Mouse (Mus musculus) midbrain, embryonic 10.5 days (tissue): ENCODE data around the gene Nfia. TPM values are rescaled to one million over a fixed set of nuclear protein-coding genes. Genes with fewer than 3 reads are reported as not detected.

Experiments
- DNase-seq: peaks from one replicate; pipeline ENCODE4 v3.0.0-alpha.2; 2017; ENCODE audit warnings: low spot score
- H3K27ac ChIP-seq: fragments of 300-500 bp; sonication (generic); replicated peaks from 2 replicates; pipeline ENCODE4 v1.5.1; 2016; ENCODE audit warnings: mild to moderate bottlenecking
- H3K27me3 ChIP-seq: fragments of 300-500 bp; sonication (generic); 2 replicates; pipeline ENCODE4 v1.6.1; 2016; ENCODE audit warnings: low read depth, mild to moderate bottlenecking; ENCODE audit not compliant: poor library complexity, severe bottlenecking
- H3K36me3 ChIP-seq: fragments of 300-500 bp; sonication (generic); 2 replicates; pipeline ENCODE4 v1.6.1; 2016; ENCODE audit warnings: mild to moderate bottlenecking, moderate library complexity
- H3K4me1 ChIP-seq: fragments of 300-500 bp; sonication (generic); 2 replicates; pipeline ENCODE4 v1.6.1; 2016
- H3K4me3 ChIP-seq: fragments of 300-500 bp; sonication (generic); 2 replicates; pipeline ENCODE4 v1.5.1; 2016; ENCODE audit warnings: mild to moderate bottlenecking, moderate library complexity
- H3K9me3 ChIP-seq: fragments of 300-500 bp; sonication (generic); replicated peaks from 2 replicates; pipeline ENCODE4 v1.6.1; 2016; ENCODE audit warnings: mild to moderate bottlenecking
- WGBS: fragments of 180-500 bp; shearing (Covaris S2); methylation state at CpG from one replicate; pipeline ENCODE4 v1.1.7; 2016; 5-methylcytosine and 5-hydroxymethylcytosine counted together
- polyA plus RNA-seq: library from polyadenylated mRNA; unstranded; fragments of >200 nt; fragmentation: Nextera tagmentation; extraction: Ambion mirVana; gene quantifications from 2 replicates; pipeline ENCODE4 v1.2.1, GENCODE M21; 2016

Nfia gene
- polyA plus RNA-seq, 1 experiment from 2014 or later = 5.9 TPM

GRCm38 (mm10) chr4:98099433-98099832, 326.9 kb downstream of the Nfia start:
- 63% methylated on average over 5 of the region's 5 CpGs for WGBS
- Histone ChIP-seq H3K27ac (0 out of 2 replicates have a peak overlapping the region, but pooled peaks have one; percentile 7), H3K4me3 (no peak overlapping the region), H3K9me3 (no peaks in the 10 kb centered on the region), H3K27me3 (peaks cover 46% of the 10 kb centered on the region), H3K36me3 (no peaks in the 10 kb centered on the region), H3K4me1 (peaks cover 61% of the 10 kb centered on the region)
- DNase-seq = no peak

GRCm38 (mm10) chr4:98101153-98102096, 328.9 kb downstream of the Nfia start:
- H3K9me3 ChIP-seq = no peaks in the 10 kb centered on the region
- H3K4me3 ChIP-seq = no peak overlapping the region
- H3K27ac ChIP-seq = peak overlapping the region; percentile 67
- H3K36me3 ChIP-seq = no peaks in the 10 kb centered on the region
- no peak for DNase-seq
- peaks cover 72% of the 10 kb centered on the region for H3K4me1 ChIP-seq
- H3K27me3 ChIP-seq = peaks cover 63% of the 10 kb centered on the region
- 53% methylated on average over 10 of the region's 10 CpGs for WGBS

GRCm38 (mm10) chr4:98102625-98103336, 330.2 kb downstream of the Nfia start:
- 52% methylated on average over 24 of the region's 24 CpGs for WGBS
- Histone ChIP-seq H3K4me1 (peaks cover 86% of the 10 kb centered on the region), H3K9me3 (no peaks in the 10 kb centered on the region), H3K36me3 (no peaks in the 10 kb centered on the region), H3K27me3 (peaks cover 69% of the 10 kb centered on the region), H3K27ac (peak overlapping the region; percentile 65), H3K4me3 (no peak overlapping the region)
- DNase-seq = peak; percentile 32

- Histone ChIP-seq H3K36me3 (no peaks in the 10 kb centered on the region), H3K4me1 (peaks cover 91% of the 10 kb centered on the region), H3K27ac (peak overlapping the region; percentile 65), H3K9me3 (no peaks in the 10 kb centered on the region), H3K4me3 (no peak overlapping the region), H3K27me3 (peaks cover 69% of the 10 kb centered on the region)
- no peak for DNase-seq
- WGBS = 33% methylated on average over 2 of the region's 2 CpGs
These were observed 330.8 kb downstream of the Nfia start for GRCm38 (mm10) chr4:98103337-98103666.

GRCm38 (mm10) chr4:98104161-98104560, 331.6 kb downstream of the Nfia start:
- Histone ChIP-seq H3K4me1 (peaks cover 91% of the 10 kb centered on the region), H3K9me3 (no peaks in the 10 kb centered on the region), H3K4me3 (no peak overlapping the region), H3K36me3 (no peaks in the 10 kb centered on the region), H3K27me3 (peaks cover 69% of the 10 kb centered on the region), H3K27ac (peak overlapping the region; percentile 65)
- no peak for DNase-seq
- WGBS = 87% methylated on average over 8 of the region's 8 CpGs

- peaks cover 73% of the 10 kb centered on the region for H3K27me3 ChIP-seq
- DNase-seq = no peak
- peaks cover 91% of the 10 kb centered on the region for H3K4me1 ChIP-seq
- no peak overlapping the region for H3K4me3 ChIP-seq
- 79% methylated on average over 9 of the region's 9 CpGs for WGBS
- no peaks in the 10 kb centered on the region for H3K9me3 ChIP-seq
- H3K36me3 ChIP-seq = no peaks in the 10 kb centered on the region
- H3K27ac ChIP-seq = peak overlapping the region; percentile 65; the same call in 1 of the 2 replicates
These were observed 332.6 kb downstream of the Nfia start for GRCm38 (mm10) chr4:98104911-98105702.

- no peak for DNase-seq
- H3K4me1 ChIP-seq = peaks cover 90% of the 10 kb centered on the region
- H3K27me3 ChIP-seq = peaks cover 76% of the 10 kb centered on the region
- H3K36me3 ChIP-seq = no peaks in the 10 kb centered on the region
- H3K9me3 ChIP-seq = no peaks in the 10 kb centered on the region
- no peak overlapping the region for H3K4me3 ChIP-seq
- 68% methylated on average over 6 of the region's 6 CpGs for WGBS
- H3K27ac ChIP-seq = peak overlapping the region; percentile 87; the same call in 1 of the 2 replicates
These were observed 333.4 kb downstream of the Nfia start for GRCm38 (mm10) chr4:98105971-98106370.

GRCm38 (mm10) chr4:98106445-98107092, 334.0 kb downstream of the Nfia start:
- peaks cover 76% of the 10 kb centered on the region for H3K27me3 ChIP-seq
- H3K4me3 ChIP-seq = no peak overlapping the region
- WGBS = 39% methylated on average over 14 of the region's 14 CpGs
- H3K36me3 ChIP-seq = no peaks in the 10 kb centered on the region
- peak; percentile 31 for DNase-seq
- no peaks in the 10 kb centered on the region for H3K9me3 ChIP-seq
- peak overlapping the region; percentile 87 for H3K27ac ChIP-seq
- peaks cover 84% of the 10 kb centered on the region for H3K4me1 ChIP-seq

GRCm38 (mm10) chr4:98107093-98107453, 334.5 kb downstream of the Nfia start:
- Histone ChIP-seq H3K4me1 (peaks cover 80% of the 10 kb centered on the region), H3K27me3 (peaks cover 72% of the 10 kb centered on the region), H3K27ac (peak overlapping the region; percentile 87), H3K9me3 (no peaks in the 10 kb centered on the region), H3K36me3 (no peaks in the 10 kb centered on the region), H3K4me3 (no peak overlapping the region)
- WGBS = 27% methylated on average over 4 of the region's 4 CpGs
- DNase-seq = no peak

- DNase-seq = peak; percentile 34
- Histone ChIP-seq H3K27me3 (peaks cover 64% of the 10 kb centered on the region), H3K4me3 (peak overlapping the region; percentile 36), H3K36me3 (no peaks in the 10 kb centered on the region), H3K4me1 (peaks cover 72% of the 10 kb centered on the region), H3K27ac (peak overlapping the region; percentile 87), H3K9me3 (no peaks in the 10 kb centered on the region)
- 21% methylated on average over 9 of the region's 9 CpGs for WGBS
These were observed 335.6 kb downstream of the Nfia start for GRCm38 (mm10) chr4:98107936-98108675.

GRCm38 (mm10) chr4:98108676-98109016, 336.1 kb downstream of the Nfia start:
- Histone ChIP-seq H3K4me3 (peak overlapping the region; percentile 36), H3K9me3 (no peaks in the 10 kb centered on the region), H3K27me3 (peaks cover 59% of the 10 kb centered on the region), H3K27ac (peak overlapping the region; percentile 87), H3K36me3 (no peaks in the 10 kb centered on the region), H3K4me1 (peaks cover 67% of the 10 kb centered on the region)
- peak; percentile 82 for DNase-seq
- WGBS = 6% methylated on average over 4 of the region's 4 CpGs
